Mouse (Mus musculus): ENCODE measurements around the gene Mmd.
"Not testable (repeated sequence)": the region's sequence is repeated elsewhere in the genome, so short reads cannot be mapped to it uniquely, and the experiment has no call there.

The Mmd gene

GRCm38 (mm10) chr11:90249701-90250141 lies 465 bp downstream of the Mmd start:
- DNase-seq (ENCODE audit: low spot score): peak; percentile 31

GRCm38 (mm10) chr11:90250189-90250588 lies 933 bp downstream of the Mmd start:
- DNase-seq (ENCODE audit: low spot score): no peak

- DNase-seq (ENCODE audit: low spot score): peak; percentile 35
These were observed 1.5 kb downstream of the Mmd start for GRCm38 (mm10) chr11:90250730-90251129.

- no peak for DNase-seq (ENCODE audit: low spot score)
These were observed 2.7 kb downstream of the Mmd start for GRCm38 (mm10) chr11:90251923-90252322.

GRCm38 (mm10) chr11:90252366-90252765 lies 3.1 kb downstream of the Mmd start:
- no peak for DNase-seq (ENCODE audit: low spot score)

- no peak for DNase-seq (ENCODE audit: low spot score)
These were observed 5.3 kb downstream of the Mmd start for GRCm38 (mm10) chr11:90254536-90254935.

GRCm38 (mm10) chr11:90255687-90256086 lies 6.4 kb downstream of the Mmd start:
- no peak for DNase-seq (ENCODE audit: low spot score)

- peak; percentile 70 for DNase-seq (ENCODE audit: low spot score)
These were observed 7.7 kb downstream of the Mmd start for GRCm38 (mm10) chr11:90256833-90257525.

GRCm38 (mm10) chr11:90258321-90258927 lies 9.2 kb downstream of the Mmd start:
- no peak for DNase-seq (ENCODE audit: low spot score)

GRCm38 (mm10) chr11:90259071-90259470 lies 9.8 kb downstream of the Mmd start:
- DNase-seq (ENCODE audit: low spot score): no peak

- DNase-seq (ENCODE audit: low spot score): no peak
These were observed 10.6 kb downstream of the Mmd start for GRCm38 (mm10) chr11:90259826-90260225.

GRCm38 (mm10) chr11:90264180-90264579 lies 14.9 kb downstream of the Mmd start:
- DNase-seq (ENCODE audit: low spot score): peak; percentile 76

GRCm38 (mm10) chr11:90265581-90265980 lies 16.3 kb downstream of the Mmd start:
- no peak for DNase-seq (ENCODE audit: low spot score)

GRCm38 (mm10) chr11:90268934-90269333 lies 19.7 kb downstream of the Mmd start:
- DNase-seq (ENCODE audit: low spot score): no peak

- DNase-seq (ENCODE audit: low spot score): no peak
These were observed 20.3 kb downstream of the Mmd start for GRCm38 (mm10) chr11:90269398-90270123.

- no peak for DNase-seq (ENCODE audit: low spot score)
These were observed 21.0 kb downstream of the Mmd start for GRCm38 (mm10) chr11:90270132-90270877.

GRCm38 (mm10) chr11:90274187-90274586 lies 24.9 kb downstream of the Mmd start:
- no peak for DNase-seq (ENCODE audit: low spot score)

GRCm38 (mm10) chr11:90275663-90276062 lies 26.4 kb downstream of the Mmd start:
- no peak for DNase-seq (ENCODE audit: low spot score)

- DNase-seq (ENCODE audit: low spot score): no peak
These were observed 26.9 kb downstream of the Mmd start for GRCm38 (mm10) chr11:90276150-90276549.

- no peak for DNase-seq (ENCODE audit: low spot score)
These were observed 27.3 kb downstream of the Mmd start for GRCm38 (mm10) chr11:90276561-90276960.

- no peak for DNase-seq (ENCODE audit: low spot score)
These were observed 30.8 kb downstream of the Mmd start for GRCm38 (mm10) chr11:90280069-90280468.

GRCm38 (mm10) chr11:90281943-90282342 lies 32.7 kb downstream of the Mmd start:
- not testable (repeated sequence) for DNase-seq (ENCODE audit: low spot score)

All from T-cell, adult 2 months (primary cell).